Mouse (Mus musculus) ES-Bruce4 (cell line): ENCODE data around the gene Pheta1.

Experiments
- CTCF ChIP-seq: IDR thresholded peaks from one replicate; pipeline ENCODE4 v1.8.1; 2011; ENCODE audit warnings: low read depth, low read length
- POLR2A ChIP-seq: IDR thresholded peaks from one replicate; pipeline ENCODE4 v1.8.1; 2011; ENCODE audit warnings: low read length; ENCODE audit not compliant: insufficient read depth

DNA sequence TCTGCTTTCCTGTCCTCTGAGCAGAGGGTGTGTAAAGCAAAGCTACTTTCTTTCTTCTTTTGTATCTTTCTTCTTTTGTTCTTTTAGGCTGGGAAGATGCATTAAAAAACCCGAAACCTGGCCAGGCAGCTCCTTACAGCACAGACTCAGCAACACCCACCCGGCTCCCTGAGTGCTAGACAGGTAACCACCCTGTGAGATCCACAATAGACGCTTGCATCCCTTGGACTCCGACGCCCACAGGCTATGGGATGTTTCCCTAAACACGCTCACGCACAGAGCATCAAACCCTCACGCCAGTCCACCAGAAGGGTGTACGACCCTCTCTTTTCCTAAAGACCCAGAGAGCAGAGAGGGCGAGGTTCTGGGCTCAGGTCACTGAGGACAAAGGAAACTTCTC is 45.9 kb downstream of the Pheta1 start:
- TF ChIP-seq POLR2A (no peak), CTCF (no peak)
